Mouse (Mus musculus) erythroid progenitor cell, adult 5-6 weeks (primary cell): Measurements from ENCODE around the gene Tpst1. TPM values are rescaled to one million over a fixed set of nuclear protein-coding genes. Genes with fewer than 3 reads are reported as not detected.
A peak's percentile ranks its signal among the peaks of the same experiment; 100 is the strongest.

Source experiments
- ATAC-seq: replicated peaks from 2 replicates; pipeline ENCODE4 v1.8.0; 2016; ENCODE audit warnings: moderate number of reproducible peaks, mild to moderate bottlenecking, moderate TSS enrichment, inconsistent platforms; ENCODE audit not compliant: poor library complexity, low FRiP score, severe bottlenecking
- total RNA-seq, 2 experiments: library from RNA; stranded (forward) in 1 of 2; stranded (reverse) in 1 of 2; fragments of 150-400 nt in 1 of 2; fragments of 186-747, 209-891 nt in 1 of 2; gene quantifications; 2 replicates each; pipeline versions ENCODE4 v1.2.3 to v1.2.4; 2015 to 2017; ENCODE audit warnings: low replicate concordance in 2 of 2

Gene Tpst1
- total RNA-seq, 2 experiments from 2014 or later: 4.5 to 11.7 TPM

DNA sequence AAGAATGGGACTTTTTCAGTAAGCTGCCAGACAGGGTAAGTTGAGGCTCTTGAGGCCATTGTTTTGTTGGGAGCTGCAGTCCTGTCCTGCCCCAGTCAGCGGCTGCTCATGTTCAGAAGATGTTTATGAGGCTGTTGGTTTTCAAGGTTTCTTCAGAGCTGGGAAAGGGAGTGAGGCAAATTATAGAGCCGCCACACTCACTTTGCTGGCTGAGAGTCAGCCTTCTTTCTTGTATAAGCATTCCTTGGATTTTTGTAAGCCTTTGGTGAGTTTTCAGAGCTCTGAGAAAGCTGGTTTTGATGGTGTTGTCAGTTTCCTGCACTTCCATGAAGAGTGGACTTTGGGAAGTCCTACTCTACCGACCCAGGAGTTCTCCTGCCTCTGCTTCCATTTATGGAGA, 11.1 kb downstream of the Tpst1 start:
- no peak for ATAC-seq

- ATAC-seq: no peak
Observed at GRCm38 (mm10) chr5:130088008-130088407, 14.9 kb downstream of the Tpst1 start.

- ATAC-seq: no peak
Observed at GRCm38 (mm10) chr5:130088612-130089011, 15.5 kb downstream of the Tpst1 start.

GRCm38 (mm10) chr5:130089177-130089576, 16.1 kb downstream of the Tpst1 start:
- ATAC-seq: no peak; the same call in 1 of the 2 replicates

DNA sequence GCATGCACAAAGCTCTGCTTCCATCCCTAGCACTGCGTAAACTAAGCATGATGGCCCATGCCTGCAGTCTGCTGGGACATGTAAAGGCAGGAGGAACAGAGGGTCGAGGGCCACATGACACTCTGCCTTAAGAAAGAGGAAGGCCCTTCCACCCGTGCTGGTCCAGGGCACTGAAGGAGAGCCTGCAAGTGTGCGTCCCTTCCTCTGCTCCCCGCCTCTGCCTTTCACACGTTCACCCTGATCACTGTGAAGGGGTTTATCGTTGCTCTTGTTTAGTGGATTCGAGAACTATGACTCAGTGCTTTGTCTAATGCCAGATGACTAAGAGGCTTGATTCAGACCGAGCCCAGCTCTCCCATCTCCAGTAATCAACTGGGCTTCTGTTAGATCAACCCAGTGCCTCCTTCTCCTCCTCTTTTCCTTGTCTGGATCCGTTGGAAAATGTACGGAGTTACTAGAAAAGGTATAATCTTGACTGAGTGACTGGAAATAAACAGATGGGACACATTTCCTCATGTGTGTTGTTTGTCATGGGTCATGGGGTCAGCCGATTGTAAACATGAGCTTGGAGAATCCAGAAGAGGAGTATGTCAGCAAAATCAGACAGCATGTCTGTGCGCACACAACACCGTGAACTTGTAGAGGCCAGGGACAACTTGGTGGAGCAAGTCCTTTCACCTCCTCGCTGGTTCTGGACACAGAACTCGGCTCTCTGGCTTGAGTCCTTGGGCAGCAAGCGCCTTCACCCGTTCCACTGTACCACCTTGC, 16.7 kb downstream of the Tpst1 start:
- no peak; the same call in 1 of the 2 replicates for ATAC-seq

DNA sequence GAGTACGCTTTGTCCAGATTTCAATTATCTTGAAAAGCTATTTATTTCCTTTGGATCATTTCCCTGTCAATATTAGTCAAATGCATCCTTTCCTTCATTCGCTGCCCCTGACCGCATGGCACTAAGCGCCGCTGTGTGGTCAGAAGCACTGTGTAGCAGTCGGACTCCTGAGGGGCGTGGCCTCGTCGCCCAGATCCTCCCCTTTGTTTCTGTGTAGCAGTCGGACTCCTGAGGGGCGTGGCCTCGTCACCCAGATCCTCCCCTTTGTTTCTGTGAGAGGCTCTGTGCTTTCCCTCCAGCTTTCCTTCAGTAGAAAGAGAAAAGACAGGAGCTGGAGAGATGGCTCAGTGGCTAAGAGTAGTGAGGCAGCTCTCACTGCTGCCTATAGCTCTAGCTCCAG, 23.6 kb downstream of the Tpst1 start:
- no peak for ATAC-seq

GRCm38 (mm10) chr5:130097837-130098236, 24.7 kb downstream of the Tpst1 start:
- ATAC-seq: peak; percentile 77

- ATAC-seq: no peak
Observed at GRCm38 (mm10) chr5:130101724-130102123, 28.6 kb downstream of the Tpst1 start.

DNA sequence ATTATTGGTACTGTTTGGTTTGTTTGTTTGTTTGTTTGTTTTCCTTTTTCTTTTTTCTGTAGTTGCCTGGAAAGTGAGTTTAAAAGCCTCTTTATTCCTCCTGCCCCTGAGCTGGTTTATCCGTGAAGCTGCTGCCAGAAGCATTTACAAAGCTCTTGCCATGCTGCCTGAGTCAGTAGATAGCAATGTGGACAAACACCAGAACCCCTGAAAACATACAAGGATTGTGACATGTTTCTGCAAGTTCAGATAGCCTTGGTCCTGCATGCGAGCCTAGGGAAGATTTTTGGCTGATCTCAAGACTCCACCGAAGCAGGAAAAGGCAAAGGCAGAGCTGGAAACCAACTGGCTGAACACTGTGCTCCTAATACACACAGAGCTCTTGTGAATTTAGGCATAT, 36.2 kb downstream of the Tpst1 start:
- no peak for ATAC-seq

GRCm38 (mm10) chr5:130110632-130111464, 37.7 kb downstream of the Tpst1 start:
- no peak for ATAC-seq

DNA sequence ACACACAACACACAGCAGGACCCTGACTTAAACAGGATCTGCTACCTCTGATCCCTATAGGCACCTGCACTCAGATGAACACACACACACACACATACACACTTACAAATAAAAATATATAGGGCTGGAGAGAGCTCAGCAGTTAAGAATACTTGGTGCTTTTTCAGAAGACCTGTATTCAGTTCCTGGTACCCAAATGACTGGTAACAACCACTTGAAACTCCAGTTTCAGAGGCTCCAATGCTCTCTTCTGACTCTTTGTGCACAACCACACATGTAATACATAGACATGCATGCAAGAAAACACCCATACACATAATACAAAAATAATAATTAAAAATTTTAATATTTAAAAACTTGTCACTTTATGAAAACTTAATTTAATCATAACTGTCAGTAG, 39.5 kb downstream of the Tpst1 start:
- ATAC-seq: no peak

DNA sequence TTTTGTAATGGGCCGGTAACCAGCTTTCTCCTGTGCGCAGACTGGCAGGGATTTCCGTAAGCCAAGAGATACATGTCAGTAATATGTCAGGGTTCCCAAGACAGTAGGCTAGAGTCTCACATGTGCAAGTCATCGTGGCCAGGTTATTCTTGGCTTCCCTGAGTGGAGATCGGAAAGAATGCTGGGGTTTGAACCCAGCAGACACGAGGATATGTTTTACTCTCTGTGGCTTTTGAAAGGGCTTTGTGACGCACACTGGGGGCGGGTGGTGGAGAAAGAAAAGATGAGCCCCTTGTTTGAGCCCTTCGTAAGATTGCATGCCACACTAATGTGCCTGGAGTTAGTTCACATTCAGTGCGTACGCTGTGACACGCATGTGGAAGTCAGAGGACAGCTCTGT, 43.0 kb downstream of the Tpst1 start:
- no peak for ATAC-seq

DNA sequence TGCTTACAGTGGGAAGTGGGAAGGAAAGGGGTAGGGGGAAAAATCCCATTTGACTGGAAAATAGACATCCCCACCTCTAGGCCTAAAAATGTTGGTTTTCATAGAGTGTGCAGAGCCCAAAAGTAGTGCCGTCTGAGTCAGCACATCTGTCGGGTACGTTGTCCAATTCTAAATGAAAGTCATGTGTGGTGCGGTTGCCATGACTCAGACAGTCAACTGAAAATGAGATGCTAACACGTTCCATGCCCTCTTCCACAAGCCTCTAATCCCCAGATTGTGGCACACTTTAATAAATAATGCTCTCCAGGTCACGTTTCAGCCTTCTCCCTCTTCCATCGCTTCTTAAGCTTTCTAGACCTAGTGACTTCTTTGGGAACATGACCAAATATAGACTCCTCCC, 43.7 kb downstream of the Tpst1 start:
- ATAC-seq: no peak

- no peak for ATAC-seq
Observed at GRCm38 (mm10) chr5:130117932-130118331, 44.8 kb downstream of the Tpst1 start.

DNA sequence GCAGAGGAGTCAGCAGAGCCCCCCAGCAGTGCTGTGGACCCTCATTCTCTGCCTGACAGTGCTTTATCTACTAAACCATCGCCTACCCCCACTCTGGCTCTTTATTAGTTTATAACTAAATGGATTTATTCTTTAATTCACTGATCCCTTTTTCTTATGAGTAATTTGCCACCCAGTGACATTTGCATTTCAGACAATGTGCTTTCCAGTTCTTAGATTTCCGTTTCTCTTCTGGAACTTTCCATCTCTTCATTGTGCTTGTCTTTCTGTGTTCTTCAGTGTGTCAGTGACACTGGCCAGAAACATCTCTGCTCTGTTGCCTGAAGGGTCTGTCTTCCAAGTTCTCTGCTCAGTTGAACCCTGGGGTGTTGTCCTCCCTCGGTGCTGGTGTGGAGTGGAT, 46.1 kb downstream of the Tpst1 start:
- ATAC-seq: no peak

GRCm38 (mm10) chr5:130120070-130120736, 47.1 kb downstream of the Tpst1 start:
- ATAC-seq: no peak

- no peak for ATAC-seq
Observed at GRCm38 (mm10) chr5:130120904-130121303, 47.8 kb downstream of the Tpst1 start.

- no peak for ATAC-seq
Observed at GRCm38 (mm10) chr5:130122355-130122754, 49.2 kb downstream of the Tpst1 start.

- ATAC-seq: no peak
Observed at GRCm38 (mm10) chr5:130124271-130124670, 51.1 kb downstream of the Tpst1 start.

DNA sequence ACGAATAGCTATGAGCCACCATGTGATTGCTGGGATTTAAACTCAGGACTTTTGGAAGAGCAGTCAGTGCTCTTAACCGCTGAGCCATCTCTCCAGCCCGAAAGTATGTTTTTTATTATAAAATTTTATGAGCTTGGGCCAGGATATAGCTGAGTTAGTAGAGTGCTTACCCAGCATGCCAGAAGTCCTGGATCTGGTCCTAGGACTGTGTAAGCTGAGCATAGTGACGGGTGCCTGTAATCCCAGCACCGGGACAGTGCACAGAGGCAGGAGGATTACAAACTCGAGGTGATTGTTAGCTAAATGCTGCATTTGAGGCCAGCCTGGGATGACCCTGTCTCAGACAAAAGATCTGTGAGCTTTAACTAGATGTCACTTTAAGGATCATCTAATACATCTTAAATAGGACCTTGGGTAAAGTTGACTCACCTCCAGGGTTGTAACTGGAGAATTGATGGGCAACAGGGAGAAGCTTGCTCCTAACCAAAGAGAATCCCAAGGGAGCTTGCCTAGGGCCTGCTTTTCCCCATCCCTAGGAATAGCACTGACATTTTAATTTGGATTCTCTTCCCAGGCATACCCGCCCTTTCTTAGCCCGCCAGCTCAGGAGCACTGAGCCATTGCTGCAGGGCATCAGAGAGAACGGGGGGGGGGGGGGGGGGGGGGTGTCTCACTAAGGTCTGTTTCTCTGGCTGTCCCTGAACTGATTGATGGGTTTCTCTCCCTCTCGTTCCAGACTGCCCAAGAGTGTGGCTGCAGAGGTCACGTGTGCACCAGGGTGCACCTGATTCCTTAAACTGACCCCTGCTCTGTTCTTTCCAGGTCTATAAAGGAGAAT, 55.8 kb downstream of the Tpst1 start:
- no peak for ATAC-seq
